Mouse (Mus musculus) kidney, adult 2 months (tissue): ENCODE data around the gene Aqp5. TPM values are rescaled to one million over a fixed set of nuclear protein-coding genes. Genes with fewer than 3 reads are reported as not detected.

Experiments
- DNase-seq: peaks from one replicate; pipeline ENCODE4 v3.0.0; 2021
- H3K27ac ChIP-seq: fragments of 200-500 bp; 2 replicates; pipeline ENCODE4 v1.5.1; 2012; ENCODE audit warnings: low read depth, low read length, control low read depth, inconsistent platforms; ENCODE audit not compliant: insufficient read depth
- H3K27me3 ChIP-seq: fragments of 200-500 bp; replicated peaks from 2 replicates; pipeline ENCODE4 v1.6.1; 2012; ENCODE audit warnings: mild to moderate bottlenecking, moderate library complexity, low read length, inconsistent platforms; ENCODE audit not compliant: control insufficient read depth, insufficient read depth
- H3K36me3 ChIP-seq: fragments of 200-500 bp; 2 replicates; pipeline ENCODE4 v1.6.1; 2012; ENCODE audit warnings: mild to moderate bottlenecking, moderate library complexity, low read length, inconsistent platforms; ENCODE audit not compliant: control insufficient read depth, insufficient read depth
- H3K4me1 ChIP-seq: fragments of 200-500 bp; 2 replicates; pipeline ENCODE4 v1.6.1; 2011; ENCODE audit warnings: low read length; ENCODE audit not compliant: control insufficient read depth, insufficient read depth
- H3K4me3 ChIP-seq: fragments of 200-500 bp; 2 replicates; pipeline ENCODE4 v1.5.1; 2011; ENCODE audit warnings: mild to moderate bottlenecking, low read depth, low read length, control low read depth; ENCODE audit not compliant: insufficient read depth
- CTCF ChIP-seq: fragments of 200-500 bp; conservative IDR thresholded peaks from 2 replicates; pipeline ENCODE4 v1.5.1; 2011; ENCODE audit warnings: low read depth, mild to moderate bottlenecking, control low read depth, low read length, moderate library complexity, mixed read lengths; ENCODE audit not compliant: insufficient read depth, insufficient read length
- POLR2A ChIP-seq: fragments of 200-500 bp; IDR thresholded peaks from one replicate; pipeline ENCODE4 v1.6.1; 2011; ENCODE audit warnings: low read depth, low read length, control low read depth
- WGBS: fragments of 180-500 bp; shearing (Covaris S2); methylation state at CpG from one replicate; pipeline ENCODE4 v1.1.7; 2018; 5-methylcytosine and 5-hydroxymethylcytosine counted together
- polyA plus RNA-seq: library from polyadenylated mRNA; depleted of rRNA; stranded (reverse); fragments of >200 nt; gene quantifications from 2 replicates; pipeline ENCODE4 v1.2.3, GENCODE M21; 2012; rRNA removed

Aqp5 gene
- polyA plus RNA-seq, 1 experiment: 0.66 TPM

- no peak for DNase-seq
- no peak overlapping the region for H3K4me3 ChIP-seq
- WGBS: 90% methylated on average over 12 of the region's 12 CpGs
- no peaks in the 10 kb centered on the region for H3K36me3 ChIP-seq
- no peaks in the 10 kb centered on the region for H3K27me3 ChIP-seq
- H3K27ac ChIP-seq: no peak overlapping the region
- TF ChIP-seq POLR2A: no peak
- TF ChIP-seq CTCF: no peak
- no peaks in the 10 kb centered on the region for H3K4me1 ChIP-seq
Observed at GRCm38 (mm10) chr15:99637405-99638123, 47.0 kb downstream of the Aqp5 start.

DNA sequence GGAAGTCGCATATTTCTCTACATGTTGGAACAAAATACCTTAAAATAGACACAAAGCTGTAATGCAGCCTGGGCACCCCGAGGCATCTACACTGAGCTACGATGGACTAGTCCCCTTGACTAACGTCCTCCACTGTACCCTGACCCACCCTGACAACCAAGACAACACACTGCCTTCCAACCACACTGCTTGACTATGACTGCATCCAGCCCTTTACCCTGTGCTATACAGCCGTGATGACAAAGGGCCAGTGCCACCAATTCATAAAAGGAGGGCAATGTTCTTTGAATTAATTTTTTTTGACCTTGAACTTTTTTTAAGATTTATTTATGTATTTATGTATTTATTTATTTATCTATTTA lies 47.5 kb downstream of the Aqp5 start:
- Histone ChIP-seq H3K27me3 (no peaks in the 10 kb centered on the region), H3K27ac (no peak overlapping the region), H3K36me3 (no peaks in the 10 kb centered on the region), H3K4me1 (no peaks in the 10 kb centered on the region), H3K4me3 (no peak overlapping the region)
- no peak for TF ChIP-seq CTCF
- TF ChIP-seq POLR2A: no peak
- DNase-seq: no peak
- WGBS: 92% methylated on average over 5 of the region's 5 CpGs

GRCm38 (mm10) chr15:99642622-99643021 lies 52.0 kb downstream of the Aqp5 start:
- no peak for DNase-seq
- Histone ChIP-seq H3K4me1 (peaks cover 3% of the 10 kb centered on the region; the same call in 1 of the 2 replicates), H3K27me3 (no peaks in the 10 kb centered on the region), H3K36me3 (no peaks in the 10 kb centered on the region), H3K4me3 (no peak overlapping the region), H3K27ac (no peak overlapping the region)
- TF ChIP-seq POLR2A (no peak), CTCF (no peak)
- 88% methylated on average over 6 of the region's 6 CpGs for WGBS

GRCm38 (mm10) chr15:99643832-99644231 lies 53.2 kb downstream of the Aqp5 start:
- no peaks in the 10 kb centered on the region for H3K36me3 ChIP-seq
- no peak overlapping the region for H3K4me3 ChIP-seq
- no peaks in the 10 kb centered on the region for H3K27me3 ChIP-seq
- H3K4me1 ChIP-seq: peaks cover 3% of the 10 kb centered on the region; the same call in 1 of the 2 replicates
- TF ChIP-seq POLR2A (no peak), CTCF (no peak)
- 89% methylated on average over 10 of the region's 10 CpGs for WGBS
- H3K27ac ChIP-seq: no peak overlapping the region
- no peak for DNase-seq

Other genes with a start within 250 kb of the Aqp5 start
- 26.8 and 26.9 TPM in 2 replicates for gene Fmnl3, start 220.3 kb upstream of the Aqp5 start, polyA plus RNA-seq
- gene Tmbim6, start 197.9 kb upstream of the Aqp5 start, polyA plus RNA-seq: 2,322 and 2,701 TPM in 2 replicates
- 3.1 and 3.9 TPM in 2 replicates for gene Nckap5l, start 133.0 kb upstream of the Aqp5 start, polyA plus RNA-seq
- 5.8 and 7.0 TPM in 2 replicates for gene Bcdin3d, start 116.1 kb upstream of the Aqp5 start, polyA plus RNA-seq
- 0.43 and 1.3 TPM in 2 replicates for gene Faim2, start 62.6 kb upstream of the Aqp5 start, polyA plus RNA-seq
- gene Aqp2, start 11.7 kb upstream of the Aqp5 start, polyA plus RNA-seq: 741 and 818 TPM in 2 replicates
- gene Aqp6, start 10.6 kb downstream of the Aqp5 start, polyA plus RNA-seq: 97.9 and 124 TPM in 2 replicates
- gene Racgap1, start 60.9 kb downstream of the Aqp5 start, polyA plus RNA-seq: 2.4 and 2.6 TPM in 2 replicates
- gene Asic1, start 79.6 kb downstream of the Aqp5 start, polyA plus RNA-seq: 0.34 and 0.37 TPM in 2 replicates
- 27.7 and 29.5 TPM in 2 replicates for gene Smarcd1, start 111.3 kb downstream of the Aqp5 start, polyA plus RNA-seq
- 0.58 TPM in 1 of 2 replicates, not detected in the other for gene Gm17349, start 114.7 kb downstream of the Aqp5 start, polyA plus RNA-seq
- 427 and 506 TPM in 2 replicates for gene Gpd1, start 126.7 kb downstream of the Aqp5 start, polyA plus RNA-seq
- 263 and 269 TPM in 2 replicates for gene Cox14, start 134.8 kb downstream of the Aqp5 start, polyA plus RNA-seq
- gene Cers5, start 182.1 kb downstream of the Aqp5 start, polyA plus RNA-seq: 28.7 and 31.8 TPM in 2 replicates